Mouse (Mus musculus): ENCODE results near the gene Shroom2. TPM values are rescaled to one million over a fixed set of nuclear protein-coding genes. Genes with fewer than 3 reads are reported as not detected.

The Shroom2 gene
- total RNA-seq, 2 experiments from 2014 or later: 94.4 to 98.1 TPM

Other genes starting within 250 kb of the Shroom2 start
- not detected for gene Cldn34a, start 206.1 kb downstream of the Shroom2 start, total RNA-seq (2021)
- gene Gpr143, start 12.5 kb upstream of the Shroom2 start, total RNA-seq (2021): under 1 TPM in 1 of 2 experiments, not detected in 1; 0.21 TPM
- 1 to 10 TPM; 1.6 to 1.8 TPM for gene Usp51, start 237.0 kb upstream of the Shroom2 start, total RNA-seq (2021)

All from left cerebral cortex, adult 18-20 months (tissue).